Mouse (Mus musculus) 3134 (cell line): ENCODE measurements around the gene Npepps.
"Not testable (repeated sequence)": the region's sequence is repeated elsewhere in the genome, so short reads cannot be mapped to it uniquely, and the experiment has no call there.

ENCODE experiments used
- DNase-seq: peaks from one replicate; pipeline ENCODE4 v3.0.0-alpha.2; 2011; ENCODE audit warnings: low spot score; ENCODE audit not compliant: insufficient read length; ENCODE audit errors: extremely low read depth

Npepps gene

GRCm38 (mm10) chr11:97296542-97296941, 16.1 kb upstream of the Npepps start:
- DNase-seq = no peak

- DNase-seq = no peak
Measured at GRCm38 (mm10) chr11:97292731-97293130, 12.3 kb upstream of the Npepps start.

GRCm38 (mm10) chr11:97289276-97290230, 9.1 kb upstream of the Npepps start:
- no peak for DNase-seq

GRCm38 (mm10) chr11:97287643-97288042, 7.2 kb upstream of the Npepps start:
- DNase-seq = no peak

GRCm38 (mm10) chr11:97286973-97287372, 6.5 kb upstream of the Npepps start:
- no peak for DNase-seq

GRCm38 (mm10) chr11:97285852-97286775, 5.7 kb upstream of the Npepps start:
- DNase-seq = peak; percentile 73

GRCm38 (mm10) chr11:97284854-97285253, 4.4 kb upstream of the Npepps start:
- no peak for DNase-seq

- no peak for DNase-seq
Measured at GRCm38 (mm10) chr11:97282179-97282578, 1.7 kb upstream of the Npepps start.

GRCm38 (mm10) chr11:97279405-97280215, 828 bp downstream of the Npepps start:
- peak; percentile 73 for DNase-seq

GRCm38 (mm10) chr11:97279040-97279404, 1.4 kb downstream of the Npepps start:
- no peak for DNase-seq

- no peak for DNase-seq
Measured at GRCm38 (mm10) chr11:97278456-97278855, 2.0 kb downstream of the Npepps start.

- DNase-seq = no peak
Measured at GRCm38 (mm10) chr11:97277166-97277565, 3.3 kb downstream of the Npepps start.

GRCm38 (mm10) chr11:97276019-97276418, 4.4 kb downstream of the Npepps start:
- DNase-seq = no peak

GRCm38 (mm10) chr11:97275349-97275748, 5.1 kb downstream of the Npepps start:
- no peak for DNase-seq

- DNase-seq = not testable (repeated sequence)
Measured at GRCm38 (mm10) chr11:97274947-97275346, 5.5 kb downstream of the Npepps start.

GRCm38 (mm10) chr11:97273613-97274012, 6.8 kb downstream of the Npepps start:
- DNase-seq = peak; percentile 45

- no peak for DNase-seq
Measured at GRCm38 (mm10) chr11:97272835-97273234, 7.6 kb downstream of the Npepps start.

GRCm38 (mm10) chr11:97270004-97270403, 10.4 kb downstream of the Npepps start:
- DNase-seq = peak; percentile 26

- not testable (repeated sequence) for DNase-seq
Measured at GRCm38 (mm10) chr11:97266544-97266943, 13.9 kb downstream of the Npepps start.

GRCm38 (mm10) chr11:97249649-97250048, 30.8 kb downstream of the Npepps start:
- not testable (repeated sequence) for DNase-seq
